Mouse (Mus musculus): Measurements from ENCODE around the gene Tex101. TPM values are rescaled to one million over a fixed set of nuclear protein-coding genes. Genes with fewer than 3 reads are reported as not detected.

Gene Tex101
- polyA plus RNA-seq, 1 experiment from 2014 or later = not detected

- DNase-seq (ENCODE audit: low spot score) (no peak), ATAC-seq (no peak)
Measured at GRCm38 (mm10) chr7:24659737-24660357, 16.6 kb downstream of the Tex101 start.

DNA sequence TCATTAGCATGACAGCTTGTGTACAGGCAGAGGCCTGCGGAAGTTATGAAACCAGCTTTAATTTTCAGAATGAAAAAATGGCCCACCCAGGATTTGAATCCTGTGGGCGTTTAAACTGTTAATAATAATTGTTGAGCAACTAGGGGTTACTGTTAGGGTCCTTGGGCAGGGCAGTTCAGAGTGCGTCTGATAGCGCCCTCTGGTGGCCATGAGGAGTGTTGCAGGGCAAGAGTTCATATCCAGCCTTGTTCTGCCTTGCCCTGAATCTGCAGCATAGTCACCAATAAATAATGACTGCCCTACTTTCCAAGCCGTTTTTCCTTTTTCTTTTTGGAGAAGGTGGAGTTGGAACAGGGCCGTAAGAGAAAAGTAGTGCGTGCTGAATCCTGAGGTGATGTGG is 22.8 kb downstream of the Tex101 start:
- TF ChIP-seq CTCF (IDR thresholded peaks at IDR 0.05) (peak; percentile 91), EP300 (IDR thresholded peaks at IDR 0.05) (no peak)
- Histone ChIP-seq H3K27me3 (replicated peaks; ENCODE audit: insufficient read depth, low read length) (no peaks in the 10 kb centered on the region), H3K9me3 (ENCODE audit: low read length) (no peaks in the 10 kb centered on the region), H3K9ac (replicated peaks; ENCODE audit: low read depth) (no peak overlapping the region), H3K27ac (ENCODE audit: low read length) (no peak overlapping the region), H3K36me3 (ENCODE audit: insufficient read depth, low read length) (no peaks in the 10 kb centered on the region), H3K4me2 (replicated peaks; ENCODE audit: low read depth, low read length) (no peak overlapping the region), H3K4me3 (ENCODE audit: low read depth, low read length) (no peak overlapping the region), H3K4me1 (ENCODE audit: insufficient read depth, low read depth, low read length) (no peaks in the 10 kb centered on the region)
- WGBS = 21% methylated on average over 7 of the region's 7 CpGs
- DNase-seq (ENCODE audit: low spot score) (peak; percentile 68), ATAC-seq (no peak)

More at GRCm38 (mm10) chr7:24659737-24660357, 16.6 kb downstream of the Tex101 start:
- H3K27me3 ChIP-seq (replicated peaks; ENCODE audit: insufficient read depth, low read length) = no peaks in the 10 kb centered on the region
- H3K27ac ChIP-seq (ENCODE audit: low read length) = no peak overlapping the region
- H3K4me3 ChIP-seq (ENCODE audit: low read depth, low read length) = no peak overlapping the region
- TF ChIP-seq EP300 (IDR thresholded peaks at IDR 0.05) (no peak), CTCF (IDR thresholded peaks at IDR 0.05) (no peak)
- H3K4me1 ChIP-seq (ENCODE audit: insufficient read depth, low read depth, low read length) = no peaks in the 10 kb centered on the region
- no peak overlapping the region for H3K4me2 ChIP-seq (replicated peaks; ENCODE audit: low read depth, low read length)
- WGBS = 29% methylated on average over 12 of the region's 12 CpGs
- no peaks in the 10 kb centered on the region for H3K9me3 ChIP-seq (ENCODE audit: low read length)
- no peaks in the 10 kb centered on the region for H3K36me3 ChIP-seq (ENCODE audit: insufficient read depth, low read length)
- H3K9ac ChIP-seq (replicated peaks; ENCODE audit: low read depth) = no peak overlapping the region

DNA sequence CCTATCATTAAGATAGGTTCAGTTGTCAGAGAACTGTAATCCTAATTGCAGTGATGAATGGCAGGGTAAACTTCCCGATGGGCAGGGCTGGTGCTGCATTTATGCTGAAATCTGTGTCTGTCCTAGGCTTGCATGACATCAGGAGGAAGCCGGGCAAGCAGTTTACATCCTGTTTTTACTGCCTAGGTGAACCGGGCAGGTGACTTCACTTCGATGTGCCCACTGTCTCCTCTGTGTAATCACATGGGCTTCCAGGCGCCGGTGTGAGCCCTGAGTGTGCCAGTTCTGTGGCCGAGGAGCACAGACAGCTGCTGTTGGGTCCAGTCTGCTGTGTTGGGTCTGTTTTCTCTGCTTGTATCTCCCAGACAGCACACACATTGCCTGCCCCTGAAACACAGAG is 30.0 kb downstream of the Tex101 start:
- no peak overlapping the region for H3K4me2 ChIP-seq (replicated peaks; ENCODE audit: low read depth, low read length)
- TF ChIP-seq CTCF (IDR thresholded peaks at IDR 0.05) = no peak
- no peak for TF ChIP-seq EP300 (IDR thresholded peaks at IDR 0.05)
- WGBS = 63% methylated on average over 7 of the region's 7 CpGs
- no peaks in the 10 kb centered on the region for H3K36me3 ChIP-seq (ENCODE audit: insufficient read depth, low read length)
- no peaks in the 10 kb centered on the region for H3K9me3 ChIP-seq (ENCODE audit: low read length)
- no peak overlapping the region for H3K27ac ChIP-seq (ENCODE audit: low read length)
- H3K4me3 ChIP-seq (ENCODE audit: low read depth, low read length) = no peak overlapping the region
- DNase-seq (ENCODE audit: low spot score) = no peak
- no peaks in the 10 kb centered on the region for H3K27me3 ChIP-seq (replicated peaks; ENCODE audit: insufficient read depth, low read length)
- H3K4me1 ChIP-seq (ENCODE audit: insufficient read depth, low read depth, low read length) = no peaks in the 10 kb centered on the region
- no peak for ATAC-seq
- H3K9ac ChIP-seq (replicated peaks; ENCODE audit: low read depth) = no peak overlapping the region

DNA sequence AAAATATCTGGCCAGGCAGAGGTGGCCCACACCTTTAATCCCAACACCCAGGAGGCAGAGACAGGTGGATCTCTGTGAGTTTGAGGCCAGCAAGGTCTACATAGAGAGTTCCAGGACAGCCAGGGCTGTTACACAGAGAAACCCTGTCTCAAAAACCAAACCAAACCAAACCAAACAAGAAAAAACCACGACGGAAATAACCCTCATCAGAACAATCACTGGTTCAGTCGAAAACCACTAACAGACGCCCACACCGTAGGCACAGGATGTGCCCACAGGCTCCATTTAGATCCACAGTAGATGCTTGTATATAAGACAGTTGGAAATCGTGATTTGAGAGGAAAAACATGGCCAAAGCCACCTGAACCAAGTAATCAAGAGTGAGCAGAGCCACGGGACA is 31.5 kb downstream of the Tex101 start:
- no peaks in the 10 kb centered on the region for H3K27me3 ChIP-seq (replicated peaks; ENCODE audit: insufficient read depth, low read length)
- 66% methylated on average over 7 of the region's 7 CpGs for WGBS

DNA sequence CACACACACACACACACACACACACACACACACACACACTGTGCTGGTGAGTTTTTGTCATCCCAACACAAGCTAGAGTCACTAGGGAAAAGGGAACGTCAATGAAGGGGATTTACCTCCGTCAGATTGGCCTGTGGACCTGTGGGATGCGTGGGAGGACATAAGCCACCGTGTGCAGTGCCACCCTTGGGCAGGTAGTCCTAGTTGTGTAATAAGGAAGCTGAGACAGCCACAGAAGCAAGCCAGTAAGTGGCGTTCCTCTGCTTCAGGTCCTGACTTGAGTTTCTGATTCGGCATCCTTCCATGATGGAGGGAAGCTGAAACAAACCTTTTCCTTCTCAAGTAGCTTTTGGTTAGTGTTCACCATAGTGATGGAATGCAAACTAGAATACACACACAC is 32.0 kb downstream of the Tex101 start:
- no peak overlapping the region for H3K9ac ChIP-seq (replicated peaks; ENCODE audit: low read depth)
- H3K27ac ChIP-seq (ENCODE audit: low read length) = no peak overlapping the region
- H3K9me3 ChIP-seq (ENCODE audit: low read length) = no peaks in the 10 kb centered on the region
- no peak overlapping the region for H3K4me2 ChIP-seq (replicated peaks; ENCODE audit: low read depth, low read length)
- no peaks in the 10 kb centered on the region for H3K27me3 ChIP-seq (replicated peaks; ENCODE audit: insufficient read depth, low read length)
- H3K36me3 ChIP-seq (ENCODE audit: insufficient read depth, low read length) = no peaks in the 10 kb centered on the region
- no peak overlapping the region for H3K4me3 ChIP-seq (ENCODE audit: low read depth, low read length)
- DNase-seq (ENCODE audit: low spot score) (no peak), ATAC-seq (no peak)
- H3K4me1 ChIP-seq (ENCODE audit: insufficient read depth, low read depth, low read length) = no peaks in the 10 kb centered on the region
- 73% methylated on average over 6 of the region's 6 CpGs for WGBS
- no peak for TF ChIP-seq EP300 (IDR thresholded peaks at IDR 0.05)
- TF ChIP-seq CTCF (IDR thresholded peaks at IDR 0.05) = no peak

More for the DNA sequence above, 31.5 kb downstream of the Tex101 start:
- no peak overlapping the region for H3K27ac ChIP-seq (ENCODE audit: low read length)
- H3K36me3 ChIP-seq (ENCODE audit: insufficient read depth, low read length) = no peaks in the 10 kb centered on the region
- TF ChIP-seq CTCF (IDR thresholded peaks at IDR 0.05) = no peak
- no peak for TF ChIP-seq EP300 (IDR thresholded peaks at IDR 0.05)
- H3K9me3 ChIP-seq (ENCODE audit: low read length) = no peaks in the 10 kb centered on the region
- H3K4me1 ChIP-seq (ENCODE audit: insufficient read depth, low read depth, low read length) = no peaks in the 10 kb centered on the region
- no peak overlapping the region for H3K9ac ChIP-seq (replicated peaks; ENCODE audit: low read depth)
- ATAC-seq = no peak
- no peak overlapping the region for H3K4me3 ChIP-seq (ENCODE audit: low read depth, low read length)
- H3K4me2 ChIP-seq (replicated peaks; ENCODE audit: low read depth, low read length) = no peak overlapping the region
- no peak for DNase-seq (ENCODE audit: low spot score)

- ATAC-seq (no peak; the same call in 1 of the 2 replicates), DNase-seq (ENCODE audit: low spot score) (peak; percentile 71)
- no peaks in the 10 kb centered on the region for H3K36me3 ChIP-seq (ENCODE audit: insufficient read depth, low read length)
Measured at GRCm38 (mm10) chr7:24642491-24642890, 34.0 kb downstream of the Tex101 start.

More at GRCm38 (mm10) chr7:24642491-24642890, 34.0 kb downstream of the Tex101 start:
- no peaks in the 10 kb centered on the region for H3K9me3 ChIP-seq (ENCODE audit: low read length)
- no peak overlapping the region for H3K27ac ChIP-seq (ENCODE audit: low read length)
- H3K4me3 ChIP-seq (ENCODE audit: low read depth, low read length) = no peak overlapping the region
- no peak overlapping the region for H3K9ac ChIP-seq (replicated peaks; ENCODE audit: low read depth)
- H3K27me3 ChIP-seq (replicated peaks; ENCODE audit: insufficient read depth, low read length) = no peaks in the 10 kb centered on the region
- TF ChIP-seq EP300 (IDR thresholded peaks at IDR 0.05) = no peak
- peak; percentile 82 for TF ChIP-seq CTCF (IDR thresholded peaks at IDR 0.05)
- 6% methylated on average over 9 of the region's 9 CpGs for WGBS
- no peak overlapping the region for H3K4me2 ChIP-seq (replicated peaks; ENCODE audit: low read depth, low read length)
- H3K4me1 ChIP-seq (ENCODE audit: insufficient read depth, low read depth, low read length) = no peaks in the 10 kb centered on the region

Data from lung, postnatal 0 days (tissue).